Mouse (Mus musculus): ENCODE data around the gene Pstpip1.

The Pstpip1 gene

GRCm38 (mm10) chr9:56089778-56090520 is at the start of gene Pstpip1:
TSS of gene Pstpip1 (plus strand) at chr9:56089962.
- in situ Hi-C loops (cut with MboI, MseI), result no loop called here

- in situ Hi-C loops (cut with MboI, MseI), result no loop called here
These were observed 48.2 kb upstream of the Pstpip1 start, which contains the start of gene Rcn2 for GRCm38 (mm10) chr9:56041372-56042180. TSS of gene Rcn2 (plus strand) at chr9:56041845.

- in situ Hi-C loops (cut with MboI, MseI), result no loop called here
These were observed 47.6 kb upstream of the Pstpip1 start for GRCm38 (mm10) chr9:56042181-56042621.

- in situ Hi-C loops (cut with MboI, MseI), result no loop called here
These were observed 36.0 kb upstream of the Pstpip1 start for GRCm38 (mm10) chr9:56053796-56054195.

- in situ Hi-C loops (cut with MboI, MseI), result no loop called here
These were observed 33.6 kb upstream of the Pstpip1 start for GRCm38 (mm10) chr9:56056147-56056546.

GRCm38 (mm10) chr9:56062336-56062735 is 27.4 kb upstream of the Pstpip1 start:
- in situ Hi-C loops (cut with MboI, MseI), result no loop called here

GRCm38 (mm10) chr9:56065011-56065410 is 24.8 kb upstream of the Pstpip1 start:
- in situ Hi-C loops (cut with MboI, MseI), result no loop called here

GRCm38 (mm10) chr9:56067964-56068363 is 21.8 kb upstream of the Pstpip1 start:
- in situ Hi-C loops (cut with MboI, MseI), result no loop called here

GRCm38 (mm10) chr9:56068630-56069029 is 21.1 kb upstream of the Pstpip1 start:
- in situ Hi-C loops (cut with MboI, MseI), result no loop called here

GRCm38 (mm10) chr9:56072861-56073260 is 16.9 kb upstream of the Pstpip1 start:
- in situ Hi-C loops (cut with MboI, MseI), result no loop called here

- in situ Hi-C loops (cut with MboI, MseI), result no loop called here
These were observed 14.9 kb upstream of the Pstpip1 start for GRCm38 (mm10) chr9:56074863-56075262.

- in situ Hi-C loops (cut with MboI, MseI), result no loop called here
These were observed 14.5 kb upstream of the Pstpip1 start for GRCm38 (mm10) chr9:56075264-56075663.

- in situ Hi-C loops (cut with MboI, MseI), result no loop called here
These were observed 13.7 kb upstream of the Pstpip1 start for GRCm38 (mm10) chr9:56075901-56076620.

GRCm38 (mm10) chr9:56079587-56079986 is 10.2 kb upstream of the Pstpip1 start:
- in situ Hi-C loops (cut with MboI, MseI), result no loop called here

- in situ Hi-C loops (cut with MboI, MseI), result no loop called here
These were observed 3.2 kb upstream of the Pstpip1 start for GRCm38 (mm10) chr9:56086524-56086923.

- in situ Hi-C loops (cut with MboI, MseI), result no loop called here
These were observed 924 bp downstream of the Pstpip1 start for GRCm38 (mm10) chr9:56090546-56091225.

- in situ Hi-C loops (cut with MboI, MseI), result no loop called here
These were observed 2.3 kb downstream of the Pstpip1 start for GRCm38 (mm10) chr9:56092102-56092501.

- in situ Hi-C loops (cut with MboI, MseI), result no loop called here
These were observed 8.0 kb downstream of the Pstpip1 start for GRCm38 (mm10) chr9:56097584-56098298.

GRCm38 (mm10) chr9:56100041-56100522 is 10.3 kb downstream of the Pstpip1 start:
- in situ Hi-C loops (cut with MboI, MseI), result no loop called here

GRCm38 (mm10) chr9:56101022-56101421 is 11.3 kb downstream of the Pstpip1 start:
- in situ Hi-C loops (cut with MboI, MseI), result no loop called here

- in situ Hi-C loops (cut with MboI, MseI), result no loop called here
These were observed 15.2 kb downstream of the Pstpip1 start for GRCm38 (mm10) chr9:56104921-56105320.
